Mouse (Mus musculus): ENCODE results near the gene Tle3.

The Tle3 gene

GRCm38 (mm10) chr9:61395071-61395470 is 22.9 kb downstream of the Tle3 start:
- DNase-seq (ENCODE audit: low spot score in 2 of 2), result no peak

GRCm38 (mm10) chr9:61396474-61396873 is 24.3 kb downstream of the Tle3 start:
- DNase-seq (ENCODE audit: low spot score in 2 of 2), result no peak

- no peak for DNase-seq (ENCODE audit: low spot score in 2 of 2)
Observed at GRCm38 (mm10) chr9:61397130-61397529, 25.0 kb downstream of the Tle3 start.

- no peak for DNase-seq (ENCODE audit: low spot score in 2 of 2)
Observed at GRCm38 (mm10) chr9:61398160-61398559, 26.0 kb downstream of the Tle3 start.

- no peak for DNase-seq (ENCODE audit: low spot score in 2 of 2)
Observed at GRCm38 (mm10) chr9:61400132-61400531, 28.0 kb downstream of the Tle3 start.

- DNase-seq (ENCODE audit: low spot score in 2 of 2), result no peak
Observed at GRCm38 (mm10) chr9:61401664-61402063, 29.5 kb downstream of the Tle3 start.

GRCm38 (mm10) chr9:61402268-61402667 is 30.1 kb downstream of the Tle3 start:
- DNase-seq (ENCODE audit: low spot score in 2 of 2), result no peak

GRCm38 (mm10) chr9:61402716-61403115 is 30.6 kb downstream of the Tle3 start:
- DNase-seq (ENCODE audit: low spot score in 2 of 2), result no peak

- no peak for DNase-seq (ENCODE audit: low spot score in 2 of 2)
Observed at GRCm38 (mm10) chr9:61403866-61404614, 31.9 kb downstream of the Tle3 start.

GRCm38 (mm10) chr9:61404615-61404980 is 32.4 kb downstream of the Tle3 start:
- DNase-seq (ENCODE audit: low spot score in 2 of 2), result no peak

- no peak for DNase-seq (ENCODE audit: low spot score in 2 of 2)
Observed at GRCm38 (mm10) chr9:61404998-61405621, 32.9 kb downstream of the Tle3 start.

- no peak for DNase-seq (ENCODE audit: low spot score in 2 of 2)
Observed at GRCm38 (mm10) chr9:61406343-61406742, 34.2 kb downstream of the Tle3 start.

GRCm38 (mm10) chr9:61409046-61409445 is 36.9 kb downstream of the Tle3 start:
- DNase-seq (ENCODE audit: low spot score in 2 of 2), result no peak

GRCm38 (mm10) chr9:61413665-61414456 is 41.7 kb downstream of the Tle3 start:
- DNase-seq (ENCODE audit: low spot score in 2 of 2), result no peak

- no peak for DNase-seq (ENCODE audit: low spot score in 2 of 2)
Observed at GRCm38 (mm10) chr9:61416571-61416970, 44.4 kb downstream of the Tle3 start.

- no peak for DNase-seq (ENCODE audit: low spot score in 2 of 2)
Observed at GRCm38 (mm10) chr9:61421626-61422025, 49.5 kb downstream of the Tle3 start.

- DNase-seq (ENCODE audit: low spot score in 2 of 2), result no peak
Observed at GRCm38 (mm10) chr9:61424245-61424644, 52.1 kb downstream of the Tle3 start.

GRCm38 (mm10) chr9:61426493-61426892 is 54.3 kb downstream of the Tle3 start:
- DNase-seq (ENCODE audit: low spot score in 2 of 2), result no peak

GRCm38 (mm10) chr9:61427051-61427450 is 54.9 kb downstream of the Tle3 start:
- peak; percentile 62 to 71 for DNase-seq (ENCODE audit: low spot score in 2 of 2)

- DNase-seq (ENCODE audit: low spot score in 2 of 2), result no peak
Observed at GRCm38 (mm10) chr9:61427901-61428300, 55.7 kb downstream of the Tle3 start.

GRCm38 (mm10) chr9:61431830-61432229 is 59.7 kb downstream of the Tle3 start:
- DNase-seq (ENCODE audit: low spot score in 2 of 2), result no peak

GRCm38 (mm10) chr9:61433206-61433605 is 61.0 kb downstream of the Tle3 start:
- no peak for DNase-seq (ENCODE audit: low spot score in 2 of 2)

GRCm38 (mm10) chr9:61434062-61434461 is 61.9 kb downstream of the Tle3 start:
- DNase-seq (ENCODE audit: low spot score in 2 of 2), result no peak

Measured in thymus, postnatal 10 days (tissue).